Mouse (Mus musculus) urinary bladder, postnatal 36 days (tissue): ENCODE data around the gene Ass1.

Experiments
- DNase-seq, 2 experiments: peaks; one replicate each; pipeline ENCODE4 v3.0.0; 2022; ENCODE audit warnings: low spot score in 2 of 2, mixed read lengths in 1 of 2

Gene Ass1

DNA sequence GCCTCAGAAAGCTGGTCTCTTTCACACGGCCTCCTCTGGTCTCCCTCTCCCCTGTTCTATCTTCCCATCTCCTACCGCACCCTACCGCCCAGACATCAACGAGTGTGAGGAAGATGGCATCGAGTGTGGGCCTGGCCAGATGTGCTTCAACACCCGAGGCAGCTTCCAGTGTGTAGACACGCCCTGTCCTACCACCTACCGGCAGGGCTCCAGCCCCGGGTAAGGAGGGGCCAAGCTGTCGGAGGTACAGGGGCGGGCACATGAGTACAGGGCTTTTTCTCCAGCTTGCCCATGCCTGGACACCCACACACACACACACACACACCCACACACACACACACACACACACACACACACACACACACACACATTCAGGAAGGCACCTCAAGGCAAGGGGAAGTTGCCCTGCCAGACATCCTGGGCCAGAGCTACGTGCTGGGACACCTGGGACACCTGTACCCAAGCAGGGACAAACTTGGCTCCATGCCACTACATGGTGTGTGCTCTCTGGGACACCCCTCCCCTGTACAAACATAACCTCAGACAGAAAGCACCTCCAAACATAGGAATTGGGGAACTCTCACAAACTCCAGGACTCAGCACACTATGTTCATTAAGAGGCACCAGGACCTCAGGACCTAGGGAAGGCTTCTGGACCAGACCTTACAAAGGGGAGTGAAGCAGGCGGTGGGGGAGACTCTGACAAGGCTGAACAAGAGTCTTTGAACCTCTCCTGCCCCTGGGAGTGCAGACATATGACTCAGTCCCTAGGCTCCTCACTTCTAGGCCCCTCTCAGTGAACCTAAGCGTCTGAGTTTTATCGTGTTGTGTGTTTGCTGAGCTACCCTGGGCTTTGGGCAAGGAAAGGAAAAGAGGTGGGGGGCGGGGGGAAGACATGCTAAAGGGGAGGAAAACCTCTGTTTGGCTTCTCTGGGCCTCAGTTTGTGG is 10.7 kb upstream of the Ass1 start:
- peak; percentile 28 to 50 for DNase-seq

DNA sequence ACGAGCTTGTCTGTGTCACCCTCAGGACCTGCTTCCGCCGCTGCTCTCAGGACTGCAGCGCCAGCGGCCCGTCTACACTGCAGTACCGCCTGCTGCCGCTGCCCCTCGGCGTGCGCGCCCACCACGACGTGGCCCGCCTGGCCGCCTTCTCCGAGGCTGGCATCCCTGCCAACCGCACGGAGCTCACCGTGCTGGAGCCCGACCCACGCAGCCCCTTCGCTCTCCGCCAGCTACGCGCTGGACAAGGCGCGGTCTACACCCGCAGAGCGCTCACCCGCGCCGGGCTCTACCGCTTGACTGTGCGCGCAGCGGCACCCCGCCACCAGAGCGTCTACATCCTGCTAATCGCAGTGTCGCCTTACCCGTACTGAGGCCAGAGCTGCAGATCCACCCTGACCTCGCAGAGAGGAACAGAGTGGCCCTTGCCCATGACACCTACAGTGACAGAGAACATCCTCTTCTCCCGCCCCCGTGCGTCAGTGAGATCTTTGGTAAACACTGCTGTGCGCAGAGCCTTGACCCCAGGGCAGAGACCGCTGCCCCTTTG is 9.9 kb upstream of the Ass1 start:
- DNase-seq: peak in 1 of 2 experiments; percentile 20

DNA sequence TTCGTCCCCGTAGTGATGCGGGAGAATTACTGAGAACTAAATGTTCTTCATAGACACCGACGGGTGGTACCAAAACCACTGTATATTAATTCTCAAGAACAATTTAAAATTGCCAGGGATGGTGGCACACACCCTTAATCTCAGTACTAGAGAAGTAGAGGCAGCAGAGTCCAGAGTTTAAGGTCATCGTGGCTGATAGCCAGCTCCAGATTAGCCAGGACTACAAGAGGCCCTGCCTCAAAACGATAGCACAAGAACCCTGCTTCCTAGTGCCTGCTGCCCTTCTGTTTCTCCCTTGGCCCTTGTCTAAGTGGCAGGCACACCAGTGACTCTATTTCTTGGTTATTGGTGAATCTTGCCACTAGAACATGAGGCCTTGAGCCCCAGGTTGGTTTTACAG is 9.1 kb upstream of the Ass1 start:
- DNase-seq: no peak

DNA sequence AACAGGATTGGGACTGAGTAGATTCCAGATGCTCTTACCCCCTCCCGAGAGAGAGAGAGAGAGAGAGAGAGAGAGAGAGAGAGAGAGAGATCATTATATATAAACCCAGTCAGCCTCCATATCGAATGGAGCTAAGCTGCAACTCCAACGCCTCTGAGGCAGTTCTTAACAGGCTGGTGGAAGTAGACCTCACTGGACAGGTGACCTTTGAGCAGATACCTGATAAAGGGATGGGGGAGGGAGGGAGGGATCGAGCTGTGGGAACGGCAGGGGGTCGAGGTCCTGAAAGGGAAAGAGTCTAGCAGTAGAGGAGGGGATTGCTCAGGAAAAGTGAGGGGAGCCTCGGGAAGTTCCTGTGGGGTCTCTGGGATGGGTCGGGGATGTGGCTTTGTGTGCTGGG is 8.0 kb upstream of the Ass1 start:
- DNase-seq: no peak

DNA sequence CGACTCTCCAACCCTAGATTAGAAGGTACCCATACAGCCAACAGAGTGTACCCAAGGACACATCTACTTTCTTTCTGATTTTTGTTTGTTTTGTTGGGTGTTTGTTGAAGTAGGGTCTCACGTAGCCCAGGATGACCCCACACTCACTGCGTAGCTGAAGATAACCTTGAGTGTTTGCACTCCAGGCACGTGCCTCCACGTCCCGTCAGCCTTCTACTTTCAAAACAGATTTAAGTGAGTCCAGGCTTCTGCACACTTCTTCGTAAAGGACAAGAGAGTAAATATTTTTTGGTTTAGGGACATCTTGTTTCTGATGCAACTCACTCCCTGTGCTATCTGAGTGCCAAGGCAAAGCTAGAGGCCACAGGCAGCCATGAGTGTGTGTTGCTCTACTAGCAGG is 6.8 kb upstream of the Ass1 start:
- DNase-seq: no peak

DNA sequence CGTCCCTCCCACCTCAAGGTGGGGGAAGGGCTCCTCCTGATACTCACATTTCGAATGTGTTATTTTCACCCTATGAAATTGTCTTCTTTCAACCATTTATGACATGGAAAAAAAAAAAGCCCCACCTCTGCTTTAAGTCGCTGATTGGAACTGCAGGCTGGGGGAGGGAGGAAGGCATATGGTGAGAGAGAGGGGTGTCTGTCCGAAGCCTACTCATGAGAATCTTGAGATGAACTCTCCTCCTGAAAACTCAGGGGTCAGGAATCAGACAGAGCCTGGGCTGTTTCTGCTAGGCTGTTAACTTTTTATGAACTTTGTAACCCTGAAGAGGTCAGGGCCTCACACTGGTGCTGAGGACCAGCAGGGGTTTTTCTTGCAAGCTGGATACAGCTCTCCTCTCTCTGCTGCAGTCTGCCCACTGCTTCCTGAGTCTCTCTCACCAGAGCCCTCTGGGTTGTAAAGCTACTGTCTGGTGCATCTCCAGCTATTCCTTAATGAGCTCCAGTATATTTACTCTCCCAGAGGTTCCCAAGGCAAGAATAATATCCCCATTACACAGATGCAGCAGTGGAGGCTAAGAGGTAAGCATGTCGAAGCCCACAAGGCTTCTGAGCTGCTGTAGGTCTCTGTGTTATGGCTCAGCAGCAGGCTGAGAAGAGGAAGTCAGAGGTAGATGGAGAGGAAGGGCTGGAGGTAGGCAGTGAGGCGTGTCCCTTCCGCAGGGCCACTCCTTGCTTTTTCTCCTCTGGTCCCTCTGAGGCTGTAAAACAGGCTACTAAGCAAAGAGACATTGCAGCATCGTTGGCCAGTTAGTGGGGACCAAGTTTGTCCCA is 6.1 kb upstream of the Ass1 start:
- no peak for DNase-seq

DNA sequence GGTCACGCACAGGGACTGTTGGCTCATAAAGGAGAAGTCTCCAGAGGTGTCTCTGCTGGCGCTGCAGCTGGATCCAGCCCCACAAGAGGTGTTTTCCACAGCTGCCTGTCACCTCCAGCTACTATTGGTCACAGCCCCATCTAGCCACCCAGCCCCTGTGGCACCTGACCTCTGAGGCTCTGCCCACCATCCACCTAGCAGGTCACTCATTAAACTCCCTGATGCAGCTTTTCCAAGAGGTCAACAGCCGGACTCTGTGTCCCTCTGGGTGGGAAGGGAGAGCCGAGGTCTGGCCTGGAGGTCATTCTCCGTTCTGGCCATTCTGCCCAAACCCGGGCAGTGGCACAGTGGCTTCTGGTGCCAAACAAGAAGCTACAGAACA is 5.5 kb upstream of the Ass1 start:
- no peak for DNase-seq

DNA sequence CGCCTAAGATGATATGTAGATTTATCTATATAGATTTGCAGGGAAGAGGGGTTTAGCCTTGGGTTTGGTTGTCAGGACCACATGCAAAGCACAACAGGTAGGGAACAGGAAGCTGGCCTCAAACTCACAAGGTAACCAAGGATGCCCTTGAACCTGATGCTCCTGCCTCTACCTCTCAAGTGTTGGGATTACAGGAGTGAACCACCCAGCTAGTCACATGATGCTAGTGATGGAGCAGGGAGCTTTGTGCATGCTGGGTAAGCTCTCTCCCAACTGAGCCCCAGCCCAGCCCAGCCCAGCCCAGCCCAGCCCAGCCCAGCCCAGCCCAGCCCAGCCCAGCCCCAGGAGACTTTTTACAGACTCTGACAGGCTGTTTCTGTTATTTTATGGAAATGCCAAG is 2.5 kb upstream of the Ass1 start:
- DNase-seq: no peak

DNA sequence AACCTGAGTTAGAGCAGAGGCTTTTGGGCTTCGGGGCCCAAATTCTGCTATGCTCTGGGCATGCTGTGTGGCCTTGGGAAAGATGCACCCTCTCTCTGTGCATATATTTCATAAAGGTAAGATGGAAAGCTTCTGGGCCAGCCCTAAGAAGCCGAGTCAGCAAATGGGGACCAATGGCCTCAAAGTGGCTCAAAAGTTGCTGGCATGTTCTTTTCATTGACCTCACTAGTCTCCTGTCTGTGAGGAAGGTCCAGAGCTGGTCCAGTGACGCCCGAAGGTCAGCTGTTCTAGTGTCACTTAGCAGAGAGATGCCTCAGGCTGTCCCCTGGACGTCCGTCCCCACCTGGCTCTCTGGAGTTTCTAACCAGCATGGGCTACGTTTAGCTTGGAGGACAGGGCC is 1.1 kb upstream of the Ass1 start:
- no peak for DNase-seq

DNA sequence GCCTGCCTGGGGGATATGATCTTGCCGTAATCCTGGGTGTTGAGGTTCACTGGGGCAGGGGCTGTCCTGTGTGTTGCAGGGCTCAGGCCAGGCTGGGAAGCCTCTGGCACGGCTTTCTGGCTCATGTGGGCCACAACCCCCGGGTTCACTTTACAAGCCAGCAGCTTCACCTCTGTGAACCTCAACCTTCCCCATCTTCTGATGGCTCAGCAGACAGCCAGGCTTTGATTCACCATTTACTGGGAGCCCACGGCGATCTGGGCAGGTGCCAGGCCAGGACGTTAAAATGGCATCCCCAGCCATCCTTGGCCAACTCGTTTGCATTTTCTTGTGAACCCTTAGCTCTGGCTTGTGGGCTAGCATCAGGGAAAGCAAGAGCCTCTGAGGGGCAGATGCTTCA is 527 bp upstream of the Ass1 start:
- no peak for DNase-seq

DNA sequence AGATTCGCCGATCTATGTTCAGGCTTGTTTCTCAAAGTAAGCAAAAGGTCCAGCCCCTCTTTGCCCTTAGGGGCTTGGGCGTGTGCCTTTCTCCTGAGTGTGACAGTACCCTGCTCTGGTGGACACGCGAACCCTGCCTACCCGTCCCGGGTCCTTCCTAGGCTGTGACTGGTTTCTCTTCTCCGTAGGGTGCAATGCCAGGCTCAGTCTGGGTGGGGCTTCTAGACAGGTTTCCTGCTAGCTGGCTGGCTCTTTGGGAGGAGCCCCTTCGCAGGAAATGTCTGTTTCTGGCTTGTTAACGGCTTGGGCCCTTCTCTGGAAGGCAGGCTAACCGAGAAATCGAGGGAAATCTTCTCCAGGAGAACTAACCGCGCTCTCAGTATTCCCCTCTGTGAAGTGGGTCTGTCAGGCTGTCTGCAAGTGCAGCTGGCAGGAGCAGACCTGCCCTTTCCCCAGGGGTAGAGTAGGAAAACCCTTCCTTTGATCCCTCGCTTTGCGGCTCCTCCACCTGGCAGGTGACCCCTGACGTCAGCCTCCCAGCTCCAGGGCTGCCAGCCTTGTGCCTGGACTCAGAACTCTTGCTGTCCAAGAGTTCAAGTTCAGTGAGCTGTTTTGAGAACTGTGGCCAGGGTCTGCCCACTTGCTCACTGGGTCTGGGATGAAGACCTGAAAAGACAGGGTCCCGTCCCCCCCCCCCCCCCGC is 827 bp downstream of the Ass1 start:
- DNase-seq: peak; percentile 25 to 35

DNA sequence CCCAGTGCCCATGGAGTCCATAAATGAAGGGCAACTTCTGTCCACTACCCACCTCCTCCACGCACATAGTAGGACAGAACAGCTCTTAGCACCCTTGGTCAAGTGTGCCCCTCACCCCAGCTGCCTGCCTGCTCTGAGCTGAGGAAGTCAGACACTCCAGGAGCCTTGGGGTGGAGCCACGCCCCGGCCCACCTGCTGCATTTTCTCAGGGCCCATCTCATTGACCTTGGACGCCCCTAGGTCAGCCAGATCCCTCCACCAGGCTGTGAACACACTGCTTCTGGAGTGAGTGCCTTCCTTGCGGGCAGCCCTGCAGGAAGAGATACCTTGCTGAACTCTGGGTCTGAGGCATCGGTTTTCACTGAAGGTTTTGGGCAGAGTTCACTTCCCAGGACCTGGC is 1.6 kb downstream of the Ass1 start:
- DNase-seq: no peak

DNA sequence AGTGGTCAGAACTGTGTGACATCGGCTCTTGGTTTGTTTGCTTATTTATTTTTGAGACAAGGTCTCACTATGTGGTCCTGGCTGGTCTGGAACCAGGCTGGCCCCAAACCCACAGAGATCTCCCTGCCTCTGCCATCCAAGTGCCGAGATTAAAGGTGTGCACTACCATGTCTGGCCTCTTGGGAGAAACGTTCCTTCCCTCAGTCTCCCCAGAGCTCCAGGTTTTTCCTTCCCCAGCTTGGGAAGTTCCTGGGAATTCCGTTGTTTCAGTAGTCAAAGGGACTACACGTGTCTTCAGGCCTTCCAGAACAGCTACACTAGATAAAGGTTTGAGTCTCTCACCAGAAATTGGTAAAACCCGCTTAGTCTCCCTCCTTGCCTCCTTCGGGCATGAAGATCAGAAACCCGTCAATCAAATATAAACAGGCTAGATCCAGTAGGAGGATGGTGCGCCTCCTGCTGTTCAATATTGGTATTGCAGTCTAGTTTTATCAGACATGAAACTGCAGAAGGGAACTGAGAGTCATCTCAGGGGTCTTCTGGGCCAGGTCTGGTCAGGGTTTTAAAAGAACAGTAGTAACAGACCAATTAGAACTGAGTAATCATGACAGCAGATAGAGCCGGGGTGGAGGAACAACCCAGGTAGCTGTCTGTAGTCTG is 2.5 kb downstream of the Ass1 start:
- DNase-seq: no peak

DNA sequence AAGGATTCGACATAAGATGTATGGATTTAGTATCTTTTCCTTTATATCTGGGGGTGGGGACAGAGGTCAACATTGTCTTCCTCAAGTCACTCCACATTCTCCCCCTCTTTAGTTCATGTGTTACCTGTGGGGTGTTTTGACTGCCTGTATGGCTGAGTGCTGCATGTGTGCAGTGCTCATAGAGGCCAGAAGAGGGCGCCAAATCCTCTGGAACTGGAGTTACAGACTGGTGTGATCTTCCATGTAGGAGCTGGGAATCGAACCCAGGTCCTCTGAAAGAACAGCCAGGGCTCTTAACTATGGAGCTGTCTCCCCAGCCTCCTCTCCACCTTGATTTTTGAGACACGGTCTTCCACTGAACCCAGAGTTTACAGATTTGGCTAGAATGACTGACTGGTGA is 3.9 kb downstream of the Ass1 start:
- DNase-seq: no peak

DNA sequence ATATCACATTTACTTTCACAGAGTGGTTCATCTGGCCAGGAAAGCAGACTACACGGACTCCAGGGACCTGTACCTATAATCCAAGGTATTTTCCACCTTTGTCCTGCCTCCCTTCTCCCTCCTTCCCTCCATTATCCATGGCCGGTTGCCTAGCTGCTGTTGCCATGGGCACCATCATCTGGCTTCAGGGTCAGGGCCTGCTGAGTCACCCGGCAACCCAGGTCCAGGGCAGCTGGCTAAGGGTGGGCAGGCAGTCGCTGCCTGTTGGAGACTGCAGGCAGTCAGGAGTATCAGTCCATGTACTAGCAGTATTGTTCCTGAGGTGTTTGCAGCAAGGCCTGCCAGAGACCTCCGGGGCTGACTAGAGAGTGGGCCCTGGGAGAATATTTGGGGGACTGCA is 4.7 kb downstream of the Ass1 start:
- no peak for DNase-seq

DNA sequence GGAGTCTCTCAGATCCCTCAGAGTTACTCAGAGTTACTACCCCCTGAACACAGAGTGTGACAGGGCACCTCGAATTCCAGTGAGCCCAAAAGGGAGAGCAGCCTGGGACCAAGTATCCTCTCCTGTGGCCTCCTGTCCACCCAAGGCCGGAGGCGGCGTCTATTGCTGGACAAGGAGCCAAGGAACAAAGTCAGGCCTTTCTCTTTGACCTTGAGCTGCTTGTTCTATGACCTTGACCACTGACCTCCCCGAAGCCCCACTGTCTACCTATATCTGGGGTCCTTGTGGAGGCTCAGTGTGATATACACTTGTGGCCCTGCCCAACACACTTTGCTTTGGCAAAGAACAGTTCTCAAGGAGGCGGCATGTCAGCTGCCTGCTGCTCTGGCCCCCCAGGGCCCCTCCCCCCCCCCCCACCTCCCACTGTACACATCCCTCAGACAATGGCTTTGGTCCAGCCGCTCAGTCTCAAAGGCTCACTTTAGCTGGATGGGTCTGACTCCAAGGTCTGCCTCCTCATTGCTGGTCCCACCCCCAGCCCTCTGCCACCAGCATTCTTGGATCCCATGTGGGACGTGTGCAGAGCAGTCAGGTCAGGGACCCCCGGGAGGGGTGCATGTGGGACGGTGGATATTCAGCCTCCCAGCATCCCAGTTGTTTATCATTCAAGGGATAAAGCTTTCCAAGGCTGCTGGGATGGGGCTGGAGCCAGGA is 6.3 kb downstream of the Ass1 start:
- no peak for DNase-seq

DNA sequence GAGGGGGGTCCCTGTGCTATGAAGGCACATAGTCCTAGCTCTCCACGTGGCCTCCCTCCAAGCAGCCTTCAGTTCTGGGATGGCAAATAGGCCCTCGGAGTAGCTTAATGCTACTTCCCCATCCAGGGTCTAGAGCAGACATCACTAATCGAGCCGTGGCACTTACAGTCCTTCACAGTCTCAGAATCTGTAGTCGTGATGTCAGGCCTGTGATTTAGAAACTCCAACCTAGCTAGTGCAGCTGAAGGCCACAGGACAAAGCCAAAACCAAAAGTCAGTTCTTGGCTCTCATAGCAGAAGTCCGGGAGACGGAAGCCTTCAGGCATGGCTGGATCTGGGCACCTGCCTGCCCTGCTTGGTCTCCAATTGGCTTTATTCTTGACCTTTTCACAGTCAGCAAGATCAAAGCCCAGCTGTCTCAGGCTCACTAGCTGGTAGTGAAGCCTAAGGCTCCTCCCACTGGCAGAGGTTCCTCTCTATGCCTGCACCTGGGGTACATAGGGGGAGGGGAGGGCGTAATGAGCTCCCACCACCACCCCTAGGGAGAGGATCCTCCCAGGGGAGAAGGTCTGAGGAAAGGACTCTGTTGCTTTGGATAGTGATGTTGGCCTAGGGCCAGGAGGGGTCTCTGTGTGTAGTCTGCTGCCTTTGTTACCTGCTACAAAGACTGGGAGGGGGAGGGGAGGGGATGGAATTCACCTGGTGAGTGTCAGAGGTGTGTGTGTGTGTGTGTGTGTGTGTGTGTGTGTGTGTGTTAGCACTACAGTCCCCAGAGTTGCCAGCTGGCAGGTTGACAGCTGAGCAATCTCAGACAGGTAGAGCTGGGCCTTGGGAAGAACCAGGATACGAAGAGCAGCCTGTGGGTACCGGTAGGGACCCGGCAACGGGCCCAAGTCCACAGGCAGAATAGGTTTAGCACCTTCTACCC is 7.5 kb downstream of the Ass1 start:
- DNase-seq: no peak

DNA sequence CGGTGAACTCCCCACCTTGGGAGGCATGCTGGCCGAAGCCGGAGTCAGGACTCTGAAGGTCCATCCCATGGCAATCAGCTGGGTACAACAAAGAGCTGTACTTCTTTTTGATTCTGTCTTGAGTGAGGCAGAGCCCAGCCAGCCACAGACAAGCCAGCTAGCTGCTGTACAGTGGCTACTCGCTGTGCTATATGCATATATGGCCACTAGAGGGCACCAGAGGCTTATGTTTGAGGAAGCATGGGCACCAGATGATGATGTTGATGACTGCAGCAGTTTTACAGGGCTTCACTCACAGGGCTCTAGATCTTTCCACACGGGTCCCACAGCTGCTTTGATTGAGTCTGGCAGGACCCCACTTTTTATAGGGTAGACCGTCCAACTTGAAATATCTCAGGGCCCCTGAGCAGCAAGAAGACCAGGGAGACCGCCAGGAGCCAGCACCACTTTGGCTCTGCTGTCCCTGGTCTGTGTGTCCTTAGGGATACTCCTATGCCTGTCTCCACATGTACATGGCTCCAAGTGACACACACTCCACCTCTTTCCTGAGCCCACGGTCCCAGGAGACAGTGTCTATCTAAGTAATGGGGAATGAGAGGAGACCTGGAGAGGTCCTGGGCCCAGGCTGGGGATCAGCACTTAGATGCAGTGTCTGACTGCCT is 13.0 kb downstream of the Ass1 start:
- DNase-seq: peak; percentile 74 to 84

DNA sequence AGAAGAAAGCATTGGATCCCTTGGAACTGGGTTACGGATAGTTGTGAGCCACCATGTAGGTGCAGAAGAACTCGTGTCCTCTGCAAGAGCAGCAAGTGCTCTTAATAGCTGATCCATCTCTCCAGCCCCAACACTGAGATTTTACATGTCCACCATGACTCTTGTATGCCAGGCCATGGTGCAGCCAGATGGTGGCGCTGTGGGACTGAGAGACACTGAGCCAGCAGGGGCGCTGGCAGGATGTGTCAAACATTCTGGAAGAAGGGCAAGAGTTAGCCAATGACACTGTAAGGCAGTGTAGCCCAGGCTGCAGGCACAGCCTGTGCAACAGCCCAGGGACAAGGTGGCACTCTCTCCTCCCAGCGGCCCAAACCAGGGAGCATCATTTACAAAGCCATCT is 14.2 kb downstream of the Ass1 start:
- DNase-seq: peak; percentile 34 to 52
